Mouse (Mus musculus) hindbrain, embryonic 10.5 days (tissue): ENCODE results near the gene Mki67. TPM values are rescaled to one million over a fixed set of nuclear protein-coding genes. Genes with fewer than 3 reads are reported as not detected.
A peak's percentile ranks its signal among the peaks of the same experiment; 100 is the strongest.

Experiments used
- DNase-seq: peaks from one replicate; pipeline ENCODE4 v3.0.0-alpha.2; 2017; ENCODE audit warnings: low spot score
- H3K27ac ChIP-seq: fragments of 300-500 bp; sonication (generic); 2 replicates; pipeline ENCODE4 v1.5.1; 2016; ENCODE audit warnings: mild to moderate bottlenecking, moderate library complexity
- H3K27me3 ChIP-seq: fragments of 300-500 bp; sonication (generic); 2 replicates; pipeline ENCODE4 v1.6.1; 2016; ENCODE audit warnings: mild to moderate bottlenecking; ENCODE audit not compliant: poor library complexity, insufficient read depth, severe bottlenecking
- H3K36me3 ChIP-seq: fragments of 300-500 bp; sonication (generic); 2 replicates; pipeline ENCODE4 v1.6.1; 2016; ENCODE audit warnings: mild to moderate bottlenecking, moderate library complexity
- H3K4me1 ChIP-seq: fragments of 300-500 bp; sonication (generic); replicated peaks from 2 replicates; pipeline ENCODE4 v1.6.1; 2016; ENCODE audit warnings: mild to moderate bottlenecking
- H3K4me3 ChIP-seq: fragments of 300-500 bp; sonication (generic); 2 replicates; pipeline ENCODE4 v1.5.1; 2016; ENCODE audit warnings: mild to moderate bottlenecking, moderate library complexity
- H3K9me3 ChIP-seq: fragments of 300-500 bp; sonication (generic); 2 replicates; pipeline ENCODE4 v1.6.1; 2016; ENCODE audit warnings: mild to moderate bottlenecking, moderate library complexity
- WGBS: fragments of 180-500 bp; shearing (Covaris S2); methylation state at CpG from one replicate; pipeline ENCODE4 v1.1.7; 2016; 5-methylcytosine and 5-hydroxymethylcytosine counted together
- polyA plus RNA-seq: library from polyadenylated mRNA; unstranded; fragments of >200 nt; fragmentation: Nextera tagmentation; extraction: Ambion mirVana; gene quantifications from 2 replicates; pipeline ENCODE4 v1.2.1, GENCODE M21; 2016

Mki67 gene
- polyA plus RNA-seq, 1 experiment from 2014 or later = 27.3 TPM

GRCm38 (mm10) chr7:135734911-135735646 lies 18.9 kb upstream of the Mki67 start:
- Histone ChIP-seq H3K9me3 (no peaks in the 10 kb centered on the region), H3K4me1 (peaks cover 7% of the 10 kb centered on the region; the same call in 1 of the 2 replicates), H3K27me3 (no peaks in the 10 kb centered on the region), H3K27ac (peak overlapping the region; percentile 40; the same call in 1 of the 2 replicates), H3K36me3 (no peaks in the 10 kb centered on the region), H3K4me3 (no peak overlapping the region)
- 86% methylated on average over 9 of the region's 9 CpGs for WGBS
- DNase-seq = no peak

- Histone ChIP-seq H3K36me3 (no peaks in the 10 kb centered on the region), H3K27ac (no peak overlapping the region), H3K4me3 (no peak overlapping the region), H3K27me3 (no peaks in the 10 kb centered on the region), H3K4me1 (peaks cover 7% of the 10 kb centered on the region; the same call in 1 of the 2 replicates), H3K9me3 (no peaks in the 10 kb centered on the region)
- DNase-seq = no peak
- 88% methylated on average over 5 of the region's 5 CpGs for WGBS
Observed at GRCm38 (mm10) chr7:135734379-135734778, 18.2 kb upstream of the Mki67 start.

GRCm38 (mm10) chr7:135728038-135728437 lies 11.9 kb upstream of the Mki67 start:
- Histone ChIP-seq H3K4me1 (no peaks in the 10 kb centered on the region), H3K36me3 (no peaks in the 10 kb centered on the region), H3K27ac (no peak overlapping the region), H3K4me3 (no peak overlapping the region), H3K27me3 (no peaks in the 10 kb centered on the region), H3K9me3 (no peaks in the 10 kb centered on the region)
- no peak for DNase-seq
- 93% methylated on average over 12 of the region's 12 CpGs for WGBS

- Histone ChIP-seq H3K36me3 (no peaks in the 10 kb centered on the region), H3K9me3 (no peaks in the 10 kb centered on the region), H3K4me1 (no peaks in the 10 kb centered on the region), H3K27me3 (no peaks in the 10 kb centered on the region), H3K27ac (no peak overlapping the region), H3K4me3 (no peak overlapping the region)
- whole genome bisulfite sequencing = 82% methylated on average over 1 of the region's 1 CpGs
- DNase-seq = no peak
Observed at GRCm38 (mm10) chr7:135726707-135727106, 10.5 kb upstream of the Mki67 start.

- Histone ChIP-seq H3K36me3 (no peaks in the 10 kb centered on the region), H3K9me3 (no peaks in the 10 kb centered on the region), H3K27me3 (no peaks in the 10 kb centered on the region), H3K4me1 (no peaks in the 10 kb centered on the region; the same call in 1 of the 2 replicates), H3K27ac (no peak overlapping the region), H3K4me3 (no peak overlapping the region)
- DNase-seq = no peak
- 82% methylated on average over 6 of the region's 6 CpGs for WGBS
Observed at GRCm38 (mm10) chr7:135723672-135724341, 7.6 kb upstream of the Mki67 start.

GRCm38 (mm10) chr7:135722011-135722838 lies 6.1 kb upstream of the Mki67 start:
- DNase-seq = no peak
- Histone ChIP-seq H3K4me1 (peaks cover 2% of the 10 kb centered on the region), H3K27ac (peak overlapping the region; percentile 53; the same call in 1 of the 2 replicates), H3K36me3 (no peaks in the 10 kb centered on the region), H3K4me3 (no peak overlapping the region), H3K9me3 (no peaks in the 10 kb centered on the region), H3K27me3 (no peaks in the 10 kb centered on the region)
- 86% methylated on average over 6 of the region's 6 CpGs for WGBS

- Histone ChIP-seq H3K4me3 (no peak overlapping the region), H3K27ac (peak overlapping the region; percentile 12; the same call in 1 of the 2 replicates), H3K27me3 (no peaks in the 10 kb centered on the region), H3K4me1 (peaks cover 10% of the 10 kb centered on the region), H3K36me3 (no peaks in the 10 kb centered on the region), H3K9me3 (no peaks in the 10 kb centered on the region)
- no peak for DNase-seq
- 77% methylated on average over 7 of the region's 7 CpGs for WGBS
Observed at GRCm38 (mm10) chr7:135721436-135721992, 5.4 kb upstream of the Mki67 start.

GRCm38 (mm10) chr7:135716968-135717557 lies 902 bp upstream of the Mki67 start:
- no peaks in the 10 kb centered on the region for H3K27me3 ChIP-seq
- H3K4me3 ChIP-seq = peak overlapping the region; percentile 96
- H3K27ac ChIP-seq = peak overlapping the region; percentile 99
- H3K36me3 ChIP-seq = peaks cover 16% of the 10 kb centered on the region; the same call in 1 of the 2 replicates
- WGBS = 75% methylated on average over 7 of the region's 7 CpGs
- no peak for DNase-seq
- H3K4me1 ChIP-seq = peaks cover 45% of the 10 kb centered on the region
- H3K9me3 ChIP-seq = no peaks in the 10 kb centered on the region

- Histone ChIP-seq H3K36me3 (peaks cover 20% of the 10 kb centered on the region; the same call in 1 of the 2 replicates), H3K27ac (peak overlapping the region; percentile 99), H3K9me3 (no peaks in the 10 kb centered on the region), H3K4me3 (peak overlapping the region; percentile 96), H3K27me3 (no peaks in the 10 kb centered on the region), H3K4me1 (peaks cover 46% of the 10 kb centered on the region)
- under 1% methylated on average over 28 of the region's 28 CpGs for WGBS
- DNase-seq = peak; percentile 97
Observed at GRCm38 (mm10) chr7:135716445-135716877, 300 bp upstream of the Mki67 start.

- DNase-seq = no peak
- H3K4me1 ChIP-seq = peaks cover 46% of the 10 kb centered on the region
- WGBS = 6% methylated on average over 7 of the region's 7 CpGs
- H3K36me3 ChIP-seq = peaks cover 31% of the 10 kb centered on the region
- peak overlapping the region; percentile 96 for H3K4me3 ChIP-seq
- H3K27ac ChIP-seq = peak overlapping the region; percentile 99
- H3K27me3 ChIP-seq = no peaks in the 10 kb centered on the region
- H3K9me3 ChIP-seq = no peaks in the 10 kb centered on the region
Observed at GRCm38 (mm10) chr7:135715166-135715565, 995 bp downstream of the Mki67 start.

GRCm38 (mm10) chr7:135713326-135713725 lies 2.8 kb downstream of the Mki67 start:
- DNase-seq = no peak
- WGBS = 83% methylated on average over 8 of the region's 8 CpGs
- H3K27me3 ChIP-seq = no peaks in the 10 kb centered on the region
- H3K4me1 ChIP-seq = peaks cover 46% of the 10 kb centered on the region
- peak overlapping the region; percentile 96 for H3K4me3 ChIP-seq
- peaks cover 50% of the 10 kb centered on the region for H3K36me3 ChIP-seq
- H3K9me3 ChIP-seq = no peaks in the 10 kb centered on the region
- no peak overlapping the region for H3K27ac ChIP-seq

GRCm38 (mm10) chr7:135712534-135712933 lies 3.6 kb downstream of the Mki67 start:
- Histone ChIP-seq H3K27me3 (no peaks in the 10 kb centered on the region), H3K9me3 (no peaks in the 10 kb centered on the region), H3K36me3 (peaks cover 58% of the 10 kb centered on the region), H3K4me3 (peak overlapping the region; percentile 96), H3K4me1 (peaks cover 46% of the 10 kb centered on the region), H3K27ac (no peak overlapping the region)
- WGBS = 96% methylated on average over 1 of the region's 1 CpGs
- no peak for DNase-seq
